Mouse (Mus musculus): ENCODE measurements around the gene Plxnc1.

The Plxnc1 gene

DNA sequence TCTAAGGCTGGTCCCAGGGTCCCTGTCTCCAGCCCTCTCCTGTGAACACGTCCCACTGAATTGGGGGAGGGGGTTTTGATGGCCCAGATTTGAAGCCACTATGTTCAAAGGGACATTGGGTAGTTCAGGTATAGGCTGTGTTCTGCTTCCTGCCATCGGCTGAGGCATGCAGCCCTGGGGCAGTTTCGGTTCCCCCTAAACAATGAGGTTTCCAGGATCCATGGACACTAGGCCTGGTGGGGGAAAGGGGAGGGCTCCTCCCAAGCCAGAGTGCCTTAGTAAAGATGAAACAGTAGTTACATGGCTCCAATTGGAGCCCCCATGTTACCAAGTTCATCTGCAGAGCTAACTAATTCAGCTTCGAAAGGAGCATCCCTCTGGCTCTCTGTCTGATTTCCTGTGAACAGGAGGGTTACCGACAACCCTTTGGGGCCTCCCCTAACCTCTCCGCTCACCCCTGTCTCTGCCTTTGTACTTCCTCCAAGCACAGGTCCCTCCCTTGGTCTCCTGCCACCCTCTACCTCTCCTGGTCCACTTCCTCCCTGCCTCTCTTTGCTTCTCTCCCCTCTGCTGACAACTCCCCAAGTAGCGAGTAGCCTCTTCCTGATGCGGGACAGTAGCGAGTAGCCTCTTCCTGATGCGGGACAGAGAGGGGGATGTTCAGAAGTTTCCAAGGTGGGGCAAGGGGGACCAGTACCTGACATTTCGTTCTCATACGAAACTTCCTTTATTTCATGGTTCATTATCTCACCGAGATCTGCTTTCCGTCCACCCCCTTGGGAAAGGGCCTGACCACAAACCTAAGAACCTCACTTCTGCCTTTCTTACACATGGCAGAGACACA is 116.5 kb downstream of the Plxnc1 start:
- in situ Hi-C loops (cut with MboI; ENCODE audit: low sequenced_read_pairs), result no loop called here

DNA sequence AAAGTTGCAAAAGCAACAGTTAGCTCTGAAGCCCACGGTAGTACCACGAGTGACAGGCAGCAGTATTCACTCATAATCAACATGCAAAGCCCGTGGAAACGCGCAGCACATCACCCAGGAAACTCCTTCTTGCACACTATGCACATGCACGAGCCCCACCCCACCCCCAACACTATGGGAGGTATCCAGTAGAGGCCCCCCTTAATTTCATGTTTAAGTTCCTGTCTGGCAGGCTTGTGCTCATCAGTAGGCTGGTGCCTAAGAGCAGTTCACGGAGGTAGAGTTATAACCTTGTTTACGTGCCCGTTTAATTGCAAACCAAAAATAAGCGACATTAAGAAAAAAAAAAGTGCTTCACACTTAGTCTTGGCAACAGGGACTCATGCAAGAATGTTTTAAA is 117.3 kb downstream of the Plxnc1 start:
- in situ Hi-C loops (cut with MboI; ENCODE audit: low sequenced_read_pairs), result no loop called here

DNA sequence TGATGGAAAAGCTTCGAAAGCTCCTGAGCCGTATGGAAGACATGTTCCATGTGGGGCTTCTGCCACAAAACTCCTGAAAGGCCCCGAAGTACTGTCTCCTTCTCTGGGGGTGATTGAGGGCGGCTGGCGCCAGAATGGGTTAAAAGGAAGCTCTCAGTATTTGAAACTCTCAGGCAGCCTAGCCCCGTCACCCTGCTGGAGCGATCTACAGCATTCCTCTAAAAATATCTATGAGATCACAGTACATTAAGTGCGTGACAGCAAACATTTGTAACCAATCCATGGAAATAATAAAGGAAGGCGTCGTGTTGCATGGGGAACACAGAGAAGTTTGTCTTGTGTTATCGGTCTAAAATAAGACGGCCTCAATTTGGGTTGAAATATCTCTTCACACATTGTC is 118.2 kb downstream of the Plxnc1 start:
- in situ Hi-C loops (cut with MboI; ENCODE audit: low sequenced_read_pairs), result no loop called here

DNA sequence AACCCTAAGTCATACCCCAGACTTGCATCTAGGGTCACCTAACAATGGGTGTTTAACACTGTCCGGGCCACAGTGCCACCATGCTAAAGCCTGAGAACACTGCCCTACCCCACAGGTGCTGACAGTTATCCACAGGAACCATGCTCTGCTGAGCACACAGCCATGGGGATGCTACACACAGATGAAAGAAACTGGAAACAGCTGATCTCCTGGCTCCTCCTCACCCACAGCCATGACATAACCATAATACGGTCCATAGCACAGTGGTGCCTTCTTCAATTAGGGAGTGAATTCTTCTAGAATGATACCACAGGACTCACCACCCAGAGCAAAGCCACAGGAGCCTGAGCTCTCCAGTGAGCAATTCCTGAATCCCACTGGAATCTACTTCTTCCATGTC is 118.7 kb downstream of the Plxnc1 start:
- in situ Hi-C loops (cut with MboI; ENCODE audit: low sequenced_read_pairs), result no loop called here

DNA sequence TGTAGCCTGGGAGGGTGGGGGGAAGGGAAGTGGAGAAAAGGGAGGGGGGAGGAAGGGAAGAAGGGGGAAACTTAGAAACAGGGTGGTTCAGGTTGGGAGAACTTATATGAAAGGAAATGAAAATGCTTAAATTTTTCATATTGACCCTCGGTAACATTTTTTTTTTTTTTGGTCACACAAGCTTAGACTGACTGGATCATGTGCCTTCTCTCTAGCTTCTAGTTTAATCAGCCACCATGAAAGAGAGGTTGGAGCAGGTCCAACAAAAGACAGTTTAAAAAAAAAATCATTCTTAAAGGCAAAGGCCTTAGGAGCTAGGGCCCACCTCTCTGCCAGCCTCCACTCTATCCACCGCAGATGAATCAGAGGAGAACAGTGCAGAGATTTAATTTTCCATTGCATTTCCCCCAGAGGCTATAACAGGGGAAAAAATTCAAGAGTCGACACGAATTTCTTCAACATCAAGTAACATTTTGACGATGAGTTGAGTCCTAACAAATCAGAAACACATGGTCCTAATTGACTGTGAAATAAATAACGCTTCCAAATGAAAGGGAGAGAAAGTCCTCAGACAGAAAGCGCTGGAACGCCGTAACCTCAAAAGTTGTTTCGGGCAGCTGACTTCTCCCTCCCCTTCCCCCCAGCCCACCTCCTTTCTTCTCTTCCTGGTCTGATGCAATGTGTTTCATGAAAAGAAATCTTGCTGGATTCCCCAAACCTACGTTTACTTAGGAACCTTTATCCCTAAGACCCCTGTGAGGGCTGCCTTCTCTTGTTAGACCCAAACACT is 120.5 kb downstream of the Plxnc1 start:
- in situ Hi-C loops (cut with MboI; ENCODE audit: low sequenced_read_pairs), result no loop called here

DNA sequence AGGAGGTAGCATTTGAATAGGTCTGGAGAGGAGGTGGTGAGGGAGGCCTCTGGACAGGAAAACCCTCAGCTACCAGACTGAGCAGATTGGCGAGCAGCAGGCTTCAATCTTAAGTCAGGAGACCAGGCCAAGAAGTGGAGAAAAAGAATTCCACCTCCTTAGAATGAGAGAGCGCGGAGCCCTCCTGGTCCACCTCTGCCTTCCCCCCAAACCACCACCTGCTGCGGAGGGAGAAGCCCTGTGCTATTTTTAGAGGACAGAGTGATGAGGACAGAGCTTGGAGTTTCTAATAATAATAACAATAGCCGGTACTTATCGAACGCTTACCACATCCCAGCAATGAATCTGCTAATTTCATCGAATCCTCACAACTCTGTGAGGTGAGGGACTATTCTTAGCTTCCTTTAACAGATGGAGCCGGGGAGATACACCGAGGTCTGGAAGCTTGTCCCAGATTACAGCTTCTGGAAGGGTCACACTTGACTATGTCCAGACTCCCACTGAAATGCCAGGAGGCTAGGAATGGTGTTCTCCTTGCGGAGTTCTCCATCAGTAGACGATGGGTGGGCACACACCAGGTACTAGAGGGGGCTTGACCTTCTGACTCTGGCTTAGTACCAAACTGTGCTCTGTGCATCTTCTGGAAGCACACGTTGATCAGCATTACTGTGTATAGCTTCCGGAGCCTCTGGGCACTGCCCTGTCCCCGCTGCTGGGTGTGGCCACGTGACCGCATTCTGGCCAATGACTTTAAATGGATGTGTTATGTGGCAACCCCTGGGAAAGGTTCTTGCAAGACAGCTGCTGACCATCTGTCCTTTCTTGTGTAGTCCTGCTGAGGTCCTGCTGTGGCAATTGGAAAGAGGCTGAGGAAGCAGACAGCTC is 125.6 kb downstream of the Plxnc1 start:
- in situ Hi-C loops (cut with MboI; ENCODE audit: low sequenced_read_pairs), result no loop called here

DNA sequence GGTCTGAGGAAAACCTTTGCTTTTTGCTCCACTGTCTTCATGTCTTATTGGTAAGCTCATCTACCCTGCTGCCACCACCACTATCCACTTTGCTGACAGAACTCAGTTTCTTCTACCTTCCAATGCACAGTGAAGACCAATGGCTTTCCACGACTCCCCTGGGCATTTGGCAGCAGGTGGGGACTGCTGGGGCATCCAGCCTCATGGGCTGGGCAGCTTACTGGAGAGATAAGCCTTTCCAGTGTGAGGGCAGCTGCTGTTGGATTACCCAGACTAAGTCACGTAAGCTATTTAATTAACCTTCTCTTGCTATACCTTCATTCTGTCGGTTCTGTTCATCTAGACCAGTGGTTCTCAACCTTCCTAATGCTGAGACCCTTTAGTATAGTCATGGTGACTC is 126.5 kb downstream of the Plxnc1 start:
- in situ Hi-C loops (cut with MboI; ENCODE audit: low sequenced_read_pairs), result no loop called here

DNA sequence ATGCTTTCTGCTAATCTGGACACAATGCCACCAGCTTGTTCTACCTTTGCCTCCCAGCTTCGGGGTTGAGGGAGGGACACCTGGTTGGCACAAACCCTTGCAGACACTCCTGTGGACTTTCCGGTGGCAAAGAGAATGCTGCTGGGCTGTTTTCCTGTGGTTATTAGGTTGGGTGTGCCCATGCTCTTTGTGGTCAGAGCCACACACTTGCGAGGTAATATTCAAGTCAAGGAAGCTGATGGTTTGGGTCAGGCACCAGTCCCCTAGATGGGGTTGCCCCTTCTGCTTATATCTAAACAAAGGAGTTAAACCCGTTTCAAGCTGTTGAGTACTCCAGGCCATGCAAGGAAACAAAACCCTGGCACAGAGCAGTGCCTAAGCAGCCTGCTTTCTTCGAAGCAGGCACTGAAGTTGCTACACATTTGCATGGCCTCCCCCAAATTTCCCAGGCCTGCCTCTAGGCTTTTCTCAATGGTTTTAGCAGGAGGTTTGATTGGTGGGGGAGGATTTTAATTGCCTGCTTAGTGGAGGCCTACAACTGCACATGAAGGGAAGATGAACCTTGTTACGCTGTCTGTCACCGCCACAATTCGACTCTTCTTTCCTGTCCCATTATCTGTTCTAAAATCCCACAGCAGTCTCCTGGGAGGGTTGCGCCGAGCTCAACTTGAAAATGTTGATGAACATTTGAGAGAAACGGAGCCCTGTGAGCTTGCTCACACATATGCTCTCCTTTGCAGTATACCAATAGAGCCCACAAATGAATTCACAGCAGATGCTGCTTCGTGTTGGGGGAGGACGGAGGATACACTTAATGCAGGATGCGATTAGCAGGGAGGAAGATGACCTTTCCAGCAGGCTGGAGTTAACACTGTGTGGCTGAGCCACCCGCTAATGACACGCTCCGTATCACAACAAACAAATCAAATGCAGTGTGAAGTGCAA is 132.5 kb downstream of the Plxnc1 start:
- in situ Hi-C loops (cut with MboI; ENCODE audit: low sequenced_read_pairs), result no loop called here

DNA sequence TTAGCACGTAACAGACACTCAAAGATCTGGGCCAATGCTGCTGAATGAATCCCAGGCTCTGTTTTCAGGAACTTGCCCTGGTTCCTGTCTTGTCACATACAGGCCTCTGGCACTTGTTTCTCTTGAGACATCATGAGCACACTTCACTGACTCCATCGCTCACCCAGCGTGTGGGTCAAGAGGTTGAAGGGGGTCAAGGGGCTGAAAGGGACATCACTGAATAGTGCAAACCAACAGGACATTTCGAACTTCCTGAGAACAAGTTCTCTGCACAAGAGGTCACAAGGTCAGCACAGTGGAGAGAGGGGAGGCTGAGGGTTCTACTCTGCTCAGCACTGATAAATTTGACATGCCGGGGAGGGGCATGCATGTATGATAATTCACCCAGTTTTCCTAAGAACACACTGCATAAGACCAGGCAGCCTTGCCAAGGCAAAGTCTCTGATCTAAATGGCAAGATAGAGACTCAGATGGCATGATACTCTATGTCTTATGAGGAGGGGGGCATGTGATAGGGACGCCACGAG is 134.6 kb downstream of the Plxnc1 start:
- in situ Hi-C loops (cut with MboI; ENCODE audit: low sequenced_read_pairs), result no loop called here

DNA sequence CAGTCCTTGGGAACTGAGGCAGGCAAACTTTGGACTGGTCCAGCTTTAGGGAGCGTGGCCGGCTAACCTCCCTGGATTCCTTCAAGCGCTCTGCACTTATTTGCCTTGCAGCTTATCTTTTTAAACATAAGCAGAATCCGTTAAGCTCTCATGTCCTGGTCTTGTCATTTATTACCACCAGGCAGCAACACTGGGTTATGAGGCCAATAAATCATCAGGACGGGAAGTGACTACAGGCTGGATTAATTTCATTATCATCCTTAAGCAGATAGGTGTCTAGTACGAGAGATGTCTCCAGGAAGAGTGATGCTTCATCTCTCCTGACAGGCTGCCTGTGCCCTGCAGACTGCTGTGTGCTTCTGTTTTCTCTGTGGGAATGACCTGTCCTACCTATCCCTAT is 136.4 kb downstream of the Plxnc1 start:
- in situ Hi-C loops (cut with MboI; ENCODE audit: low sequenced_read_pairs), result no loop called here

DNA sequence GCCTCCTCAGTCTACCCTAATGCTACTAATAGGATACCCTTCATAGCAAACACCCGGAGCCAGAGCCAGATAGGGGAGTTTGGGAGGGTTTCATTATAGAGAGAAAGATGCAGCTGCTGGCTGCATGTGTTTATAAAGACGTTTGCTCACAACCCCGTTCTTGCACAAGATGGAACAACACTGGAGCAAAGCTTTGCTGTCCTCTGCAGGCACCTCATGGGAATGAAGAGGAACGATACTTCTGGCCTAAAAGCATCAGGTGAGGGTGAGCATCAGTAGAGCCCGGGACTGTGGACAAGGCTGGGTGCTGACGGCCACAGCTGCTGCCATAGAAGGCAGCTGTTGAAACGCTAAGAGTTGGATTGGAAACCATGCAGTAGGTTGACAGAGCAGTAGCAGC is 137.3 kb downstream of the Plxnc1 start:
- in situ Hi-C loops (cut with MboI; ENCODE audit: low sequenced_read_pairs), result no loop called here

DNA sequence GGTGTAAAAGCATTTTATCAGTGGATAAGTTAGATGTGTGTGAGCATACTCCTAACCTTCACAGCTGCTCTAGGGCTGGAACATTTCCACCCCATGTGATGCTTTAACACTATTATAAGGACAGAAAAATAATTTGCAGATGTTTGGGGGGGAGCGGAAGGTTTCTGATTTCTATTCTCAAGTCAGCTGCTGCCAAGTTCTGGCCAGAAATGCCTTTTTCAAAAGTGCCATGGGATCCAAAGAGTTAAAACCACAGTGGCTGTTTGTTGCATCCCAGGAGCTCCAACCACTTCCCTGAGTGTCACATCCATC is 139.8 kb downstream of the Plxnc1 start:
- in situ Hi-C loops (cut with MboI; ENCODE audit: low sequenced_read_pairs), result no loop called here

DNA sequence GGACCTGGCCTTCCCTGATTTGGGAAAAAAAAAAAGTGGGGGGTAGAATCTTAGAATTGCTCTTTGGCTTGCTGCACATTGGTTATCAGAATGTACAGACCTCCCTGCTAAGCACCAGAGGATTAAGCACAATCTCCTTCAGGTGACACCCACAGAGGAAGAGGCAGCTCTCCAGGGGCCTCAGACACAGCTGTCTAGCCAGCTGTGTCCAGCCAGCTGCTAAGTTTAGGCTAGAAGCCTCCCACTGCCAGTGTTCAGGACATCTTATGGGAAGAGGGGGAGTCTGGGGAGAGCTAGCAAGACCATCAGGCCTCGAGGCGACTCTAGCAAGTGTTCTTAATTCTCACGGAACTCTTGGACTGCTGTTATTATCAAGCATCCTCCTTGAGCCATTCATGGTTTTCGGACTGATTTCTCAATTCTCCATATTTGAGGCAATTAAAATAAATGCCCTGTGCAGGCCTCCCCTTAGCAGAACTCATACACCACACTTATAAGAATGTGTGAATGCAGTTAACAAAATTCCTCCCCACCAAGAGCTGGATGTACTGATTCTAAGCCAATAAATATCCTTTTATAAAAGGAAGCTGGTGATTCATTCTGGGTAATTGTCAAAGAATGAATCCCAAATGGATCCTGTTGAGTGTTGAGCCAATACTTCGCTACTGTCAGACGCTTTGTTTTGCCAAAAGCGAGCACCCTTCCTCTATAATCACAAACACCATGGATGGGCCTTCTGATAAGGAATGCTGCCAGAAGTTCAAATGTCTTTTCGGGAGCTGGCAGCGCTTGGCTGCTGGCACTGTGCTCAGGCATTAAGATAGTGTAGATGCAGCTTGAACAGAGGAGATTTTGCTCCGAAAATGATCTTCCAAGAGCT is 140.4 kb downstream of the Plxnc1 start:
- in situ Hi-C loops (cut with MboI; ENCODE audit: low sequenced_read_pairs), result no loop called here

DNA sequence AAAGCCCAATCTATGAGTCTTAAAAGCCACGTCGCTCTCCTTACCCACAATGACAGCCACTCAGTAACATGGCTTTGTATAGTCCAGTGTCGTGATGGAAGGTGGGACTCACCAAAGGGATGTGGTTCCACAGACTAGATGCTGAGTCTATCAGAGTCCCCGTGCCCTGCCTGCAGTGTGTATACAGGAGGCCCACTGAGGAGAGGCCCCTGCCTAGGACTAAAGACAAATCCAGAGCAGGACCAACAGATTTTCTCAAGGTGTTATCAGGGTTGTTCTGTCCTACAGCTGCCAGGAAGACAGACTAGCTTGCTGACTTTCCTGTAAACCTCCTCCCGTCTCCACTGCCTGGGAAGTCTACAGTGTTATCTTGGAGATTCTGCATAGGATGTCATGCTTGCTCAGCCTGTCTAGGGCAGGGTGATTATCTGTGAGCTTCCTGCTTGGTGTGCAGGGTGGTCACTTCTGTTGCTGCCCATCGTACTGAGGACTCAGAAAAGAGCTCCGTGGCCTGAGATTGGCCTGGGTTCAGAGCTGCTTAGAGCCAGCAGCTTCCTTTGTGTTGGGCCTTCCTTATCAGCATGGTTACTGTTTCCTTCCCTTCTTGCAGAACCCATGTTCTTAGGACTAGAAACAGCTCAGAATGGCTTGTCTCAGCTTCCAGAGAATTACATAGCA is 143.8 kb downstream of the Plxnc1 start:
- in situ Hi-C loops (cut with MboI; ENCODE audit: low sequenced_read_pairs), result no loop called here

DNA sequence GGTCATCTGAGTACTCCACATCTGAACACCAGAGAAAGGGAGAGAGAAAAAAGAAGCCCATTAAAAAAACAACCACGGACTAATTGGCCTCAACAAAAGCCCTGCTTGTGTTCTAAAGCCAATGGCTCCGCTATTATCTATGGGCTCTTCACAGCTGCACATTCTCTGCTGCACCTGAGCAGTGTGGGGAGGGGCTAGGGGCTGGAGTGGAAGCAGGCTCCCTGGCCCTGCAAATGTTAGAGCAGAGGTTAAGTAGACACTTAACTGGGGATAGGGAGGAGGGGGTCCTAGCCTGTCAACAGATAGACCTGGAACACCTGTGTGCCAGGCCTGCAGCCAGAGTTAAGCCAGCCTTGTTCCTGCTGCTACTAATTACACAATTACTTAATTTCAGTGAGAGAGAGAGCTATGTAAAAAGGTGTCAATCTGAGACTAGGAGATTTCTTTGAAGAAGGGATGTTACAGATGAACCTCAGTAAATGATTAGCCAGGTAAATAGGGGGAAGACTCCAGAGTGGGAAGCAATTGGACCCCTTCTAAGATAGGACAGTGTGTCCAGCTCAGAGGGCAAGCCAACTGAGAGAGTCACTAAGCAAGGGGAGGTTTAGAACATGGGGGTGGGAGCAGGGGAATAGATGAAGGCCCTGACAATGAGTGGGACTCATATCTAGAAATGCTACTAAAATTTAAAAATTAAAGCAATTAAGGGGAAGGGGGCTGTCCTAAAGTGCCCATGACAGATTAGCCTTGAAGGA is 145.0 kb downstream of the Plxnc1 start:
- in situ Hi-C loops (cut with MboI; ENCODE audit: low sequenced_read_pairs), result no loop called here

DNA sequence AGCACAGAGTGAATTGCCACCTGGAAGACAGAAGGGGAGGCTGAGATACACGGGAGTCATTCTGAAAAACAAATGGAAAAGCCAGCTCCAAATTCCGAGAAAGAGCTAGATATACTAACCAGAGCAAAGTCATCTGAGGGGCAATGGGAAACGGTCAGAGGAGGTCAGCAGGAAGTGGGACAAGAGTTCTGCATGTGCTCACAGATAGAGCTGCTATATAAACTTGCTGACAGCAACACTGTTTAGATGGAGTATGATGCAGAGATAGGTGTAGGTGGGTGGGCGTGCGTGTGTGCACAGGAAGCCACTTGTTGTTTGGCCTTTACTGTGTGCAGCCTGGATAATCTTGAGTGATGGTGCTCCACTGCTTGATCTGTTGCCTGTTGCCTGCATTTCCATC is 146.5 kb downstream of the Plxnc1 start:
- in situ Hi-C loops (cut with MboI; ENCODE audit: low sequenced_read_pairs), result no loop called here

DNA sequence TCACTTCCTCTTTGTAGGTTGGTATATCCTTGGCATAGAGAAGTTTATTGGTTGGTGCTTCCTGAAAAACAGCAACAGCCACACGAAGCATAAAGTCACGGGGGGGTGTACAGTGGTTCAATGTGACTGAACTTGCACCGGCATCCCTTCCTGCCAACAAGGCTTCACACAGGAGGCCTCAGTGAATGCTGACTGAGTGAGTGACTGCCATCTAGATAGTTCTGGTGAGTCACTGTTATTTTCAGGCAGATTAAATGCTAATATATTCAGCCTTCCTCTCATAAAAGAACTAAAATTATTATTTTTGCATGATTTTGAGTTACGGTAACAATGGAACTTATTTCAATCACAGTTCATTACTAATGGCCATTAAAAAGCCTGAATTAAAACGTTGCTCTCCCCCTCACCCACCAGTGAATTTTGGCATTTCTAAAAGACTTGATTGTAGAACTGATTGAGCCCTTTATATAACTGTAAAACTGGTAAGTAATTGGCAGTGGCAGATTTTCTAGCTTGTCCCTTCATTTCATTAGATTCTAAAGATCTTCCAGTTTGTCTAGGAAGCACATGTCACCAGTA is 149.9 kb downstream of the Plxnc1 start:
- in situ Hi-C loops (cut with MboI; ENCODE audit: low sequenced_read_pairs), result no loop called here

DNA sequence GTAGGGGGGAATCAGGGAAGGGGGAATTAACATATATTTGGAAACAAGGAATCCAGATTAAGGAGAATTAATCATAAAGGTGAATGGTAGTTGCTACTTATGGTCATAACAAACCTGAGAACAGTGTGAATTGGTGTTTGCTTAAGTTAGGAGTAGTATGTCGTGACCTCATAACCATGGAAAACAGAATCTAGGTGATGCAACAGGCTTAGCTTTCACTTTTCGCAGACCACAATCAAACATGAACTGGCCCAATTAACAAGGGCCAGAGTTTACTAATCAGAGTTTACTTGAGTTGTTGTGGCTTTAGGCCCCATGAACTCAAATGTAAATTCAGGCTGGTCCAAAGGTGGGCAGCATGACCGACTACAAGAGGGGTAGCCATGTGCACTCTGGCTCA is 150.7 kb downstream of the Plxnc1 start:
- in situ Hi-C loops (cut with MboI; ENCODE audit: low sequenced_read_pairs), result no loop called here
